Mouse (Mus musculus) heart, embryonic 13.5 days (tissue): ENCODE measurements around the gene Grb2. TPM values are rescaled to one million over a fixed set of nuclear protein-coding genes. Genes with fewer than 3 reads are reported as not detected.

ENCODE experiments used
- ATAC-seq: fragments of 200-750 bp; cut with Nextera tagmentation; 2 replicates; pipeline ENCODE4 v1.8.0; 2017; ENCODE audit warnings: moderate TSS enrichment; ENCODE audit not compliant: insufficient number of reproducible peaks, low FRiP score, low TSS enrichment; ENCODE audit errors: extremely low read depth
- H3K27ac ChIP-seq: fragments of 300-500 bp; sonication (generic); replicated peaks from 2 replicates; pipeline ENCODE4 v1.5.1; 2015; ENCODE audit warnings: moderate library complexity, mild to moderate bottlenecking, inconsistent platforms
- H3K27me3 ChIP-seq: fragments of 300-500 bp; sonication (generic); replicated peaks from 2 replicates; pipeline ENCODE4 v1.6.1; 2015; ENCODE audit warnings: mild to moderate bottlenecking, inconsistent platforms
- H3K36me3 ChIP-seq: fragments of 300-500 bp; sonication (generic); 2 replicates; pipeline ENCODE4 v1.6.1; 2015; ENCODE audit warnings: mild to moderate bottlenecking, inconsistent platforms
- H3K4me1 ChIP-seq: fragments of 300-500 bp; sonication (generic); 2 replicates; pipeline ENCODE4 v1.6.1; 2015; ENCODE audit warnings: inconsistent platforms
- H3K4me2 ChIP-seq: fragments of 300-500 bp; sonication (generic); 2 replicates; pipeline ENCODE4 v1.6.1; 2015; ENCODE audit warnings: inconsistent platforms, mild to moderate bottlenecking, moderate library complexity
- H3K4me3 ChIP-seq: fragments of 300-500 bp; sonication (generic); 2 replicates; pipeline ENCODE4 v1.5.1; 2015; ENCODE audit warnings: moderate library complexity, mild to moderate bottlenecking, inconsistent platforms
- H3K9ac ChIP-seq: fragments of 300-500 bp; sonication (generic); 2 replicates; pipeline ENCODE4 v1.6.1; 2015; ENCODE audit warnings: inconsistent platforms, mild to moderate bottlenecking, moderate library complexity
- H3K9me3 ChIP-seq: fragments of 300-500 bp; sonication (generic); 2 replicates; pipeline ENCODE4 v1.6.1; 2016; ENCODE audit warnings: inconsistent platforms
- WGBS: fragments of 180-500 bp; shearing (Covaris S2); methylation state at CpG from one replicate; pipeline ENCODE4 v1.1.7; 2015; ENCODE audit warnings: mixed read lengths; 5-methylcytosine and 5-hydroxymethylcytosine counted together
- polyA plus RNA-seq: library from polyadenylated mRNA; unstranded; fragments of >200 nt; fragmentation: Nextera tagmentation; extraction: Ambion mirVana; gene quantifications from 2 replicates; pipeline ENCODE4 v1.2.1, GENCODE M21; 2015

Gene Grb2
- polyA plus RNA-seq, 1 experiment from 2014 or later, result 90.0 TPM

- Histone ChIP-seq H3K27me3 (no peaks in the 10 kb centered on the region), H3K4me3 (no peak overlapping the region), H3K36me3 (no peaks in the 10 kb centered on the region), H3K9me3 (no peaks in the 10 kb centered on the region), H3K27ac (peak overlapping the region; percentile 45), H3K4me1 (peaks cover 26% of the 10 kb centered on the region), H3K9ac (peak overlapping the region; percentile 62; the same call in 1 of the 2 replicates), H3K4me2 (peak overlapping the region; percentile 36; the same call in 1 of the 2 replicates)
- whole genome bisulfite sequencing, result 25% methylated on average over 13 of the region's 13 CpGs
- no peak for ATAC-seq
These were observed 30.0 kb upstream of the Grb2 start for GRCm38 (mm10) chr11:115738275-115738885.

- Histone ChIP-seq H3K4me2 (0 out of 2 replicates have a peak overlapping the region, but pooled peaks have one; percentile 36), H3K4me3 (no peak overlapping the region), H3K27ac (peak overlapping the region; percentile 45), H3K27me3 (no peaks in the 10 kb centered on the region), H3K9ac (no peak overlapping the region), H3K36me3 (no peaks in the 10 kb centered on the region), H3K4me1 (peaks cover 26% of the 10 kb centered on the region), H3K9me3 (no peaks in the 10 kb centered on the region)
- 60% methylated on average over 10 of the region's 10 CpGs for WGBS
- no peak for ATAC-seq
These were observed 29.3 kb upstream of the Grb2 start for GRCm38 (mm10) chr11:115737608-115738208.

GRCm38 (mm10) chr11:115734041-115734686 is 25.8 kb upstream of the Grb2 start:
- 49% methylated on average over 11 of the region's 11 CpGs for WGBS
- Histone ChIP-seq H3K27ac (peak overlapping the region; percentile 66), H3K4me2 (no peak overlapping the region), H3K36me3 (no peaks in the 10 kb centered on the region), H3K27me3 (no peaks in the 10 kb centered on the region), H3K9ac (peak overlapping the region; percentile 2; the same call in 1 of the 2 replicates), H3K4me3 (no peak overlapping the region), H3K9me3 (no peaks in the 10 kb centered on the region), H3K4me1 (peaks cover 26% of the 10 kb centered on the region)
- ATAC-seq, result no peak

GRCm38 (mm10) chr11:115723231-115723630 is 14.8 kb upstream of the Grb2 start:
- H3K4me2 ChIP-seq, result no peak overlapping the region

GRCm38 (mm10) chr11:115722638-115723037 is 14.2 kb upstream of the Grb2 start:
- WGBS, result 15% methylated on average over 14 of the region's 14 CpGs
- no peaks in the 10 kb centered on the region for H3K9me3 ChIP-seq
- H3K27ac ChIP-seq, result peak overlapping the region; percentile 49
- no peaks in the 10 kb centered on the region for H3K27me3 ChIP-seq
- peak overlapping the region; percentile 57 for H3K9ac ChIP-seq
- no peaks in the 10 kb centered on the region for H3K36me3 ChIP-seq
- H3K4me1 ChIP-seq, result 0 out of 2 replicates have a peak, but pooled peaks cover 6% of the 10 kb centered on the region
- 0 out of 2 replicates have a peak overlapping the region, but pooled peaks have one; percentile 26 for H3K4me3 ChIP-seq
- ATAC-seq, result no peak
- H3K4me2 ChIP-seq, result peak overlapping the region; percentile 53

More at GRCm38 (mm10) chr11:115723231-115723630, 14.8 kb upstream of the Grb2 start:
- Histone ChIP-seq H3K9ac (peak overlapping the region; percentile 57; the same call in 1 of the 2 replicates), H3K4me3 (no peak overlapping the region), H3K9me3 (no peaks in the 10 kb centered on the region), H3K36me3 (no peaks in the 10 kb centered on the region), H3K27ac (peak overlapping the region; percentile 49; the same call in 1 of the 2 replicates), H3K4me1 (0 out of 2 replicates have a peak, but pooled peaks cover 6% of the 10 kb centered on the region), H3K27me3 (no peaks in the 10 kb centered on the region)
- ATAC-seq, result no peak
- WGBS, result 62% methylated on average over 2 of the region's 2 CpGs

- Histone ChIP-seq H3K4me1 (0 out of 2 replicates have a peak, but pooled peaks cover 2% of the 10 kb centered on the region), H3K4me3 (no peak overlapping the region), H3K27me3 (no peaks in the 10 kb centered on the region), H3K9ac (no peak overlapping the region), H3K4me2 (no peak overlapping the region), H3K27ac (no peak overlapping the region), H3K9me3 (no peaks in the 10 kb centered on the region), H3K36me3 (no peaks in the 10 kb centered on the region)
- ATAC-seq, result no peak
- 47% methylated on average over 8 of the region's 8 CpGs for WGBS
These were observed 9.4 kb upstream of the Grb2 start for GRCm38 (mm10) chr11:115717660-115718390.

- no peak overlapping the region for H3K9ac ChIP-seq
- H3K4me1 ChIP-seq, result no peaks in the 10 kb centered on the region
- no peaks in the 10 kb centered on the region for H3K27me3 ChIP-seq
- ATAC-seq, result no peak
- WGBS, result 67% methylated on average over 15 of the region's 15 CpGs
- H3K36me3 ChIP-seq, result no peaks in the 10 kb centered on the region
- H3K9me3 ChIP-seq, result no peaks in the 10 kb centered on the region
- H3K4me3 ChIP-seq, result no peak overlapping the region
- H3K27ac ChIP-seq, result no peak overlapping the region
- no peak overlapping the region for H3K4me2 ChIP-seq
These were observed 8.3 kb upstream of the Grb2 start for GRCm38 (mm10) chr11:115716410-115717338.

GRCm38 (mm10) chr11:115714491-115714890 is 6.1 kb upstream of the Grb2 start:
- WGBS, result 3% methylated on average over 7 of the region's 7 CpGs
- H3K9me3 ChIP-seq, result no peaks in the 10 kb centered on the region
- H3K27ac ChIP-seq, result no peak overlapping the region
- H3K27me3 ChIP-seq, result no peaks in the 10 kb centered on the region
- no peak overlapping the region for H3K9ac ChIP-seq
- peaks cover 5% of the 10 kb centered on the region for H3K4me1 ChIP-seq
- no peaks in the 10 kb centered on the region for H3K36me3 ChIP-seq
- H3K4me2 ChIP-seq, result 0 out of 2 replicates have a peak overlapping the region, but pooled peaks have one; percentile 22
- ATAC-seq, result no peak
- H3K4me3 ChIP-seq, result no peak overlapping the region

GRCm38 (mm10) chr11:115713447-115713846 is 5.0 kb upstream of the Grb2 start:
- Histone ChIP-seq H3K36me3 (no peaks in the 10 kb centered on the region), H3K27me3 (no peaks in the 10 kb centered on the region), H3K4me2 (no peak overlapping the region), H3K27ac (no peak overlapping the region), H3K4me1 (peaks cover 8% of the 10 kb centered on the region), H3K4me3 (no peak overlapping the region), H3K9me3 (no peaks in the 10 kb centered on the region), H3K9ac (no peak overlapping the region)
- whole genome bisulfite sequencing, result 85% methylated on average over 3 of the region's 3 CpGs
- ATAC-seq, result no peak

- Histone ChIP-seq H3K9ac (0 out of 2 replicates have a peak overlapping the region, but pooled peaks have one; percentile 14), H3K36me3 (no peaks in the 10 kb centered on the region), H3K4me1 (peaks cover 8% of the 10 kb centered on the region), H3K4me3 (no peak overlapping the region), H3K4me2 (no peak overlapping the region), H3K27ac (no peak overlapping the region), H3K27me3 (no peaks in the 10 kb centered on the region), H3K9me3 (no peaks in the 10 kb centered on the region)
- WGBS, result 64% methylated on average over 12 of the region's 12 CpGs
- no peak for ATAC-seq
These were observed 4.4 kb upstream of the Grb2 start for GRCm38 (mm10) chr11:115712674-115713298.
